Mouse (Mus musculus) neural tube, embryonic 11.5 days (tissue): ENCODE data around the gene Prok2. TPM values are rescaled to one million over a fixed set of nuclear protein-coding genes. Genes with fewer than 3 reads are reported as not detected.

Source experiments
- ATAC-seq: fragments of 200-750 bp; cut with Nextera tagmentation; 2 replicates; pipeline ENCODE4 v1.8.0; 2017; ENCODE audit warnings: moderate number of reproducible peaks, mild to moderate bottlenecking, moderate TSS enrichment, moderate library complexity; ENCODE audit not compliant: insufficient read depth, low FRiP score, low TSS enrichment
- DNase-seq: peaks from one replicate; pipeline ENCODE4 v3.0.0-alpha.2; 2015; ENCODE audit warnings: low spot score
- H3K27ac ChIP-seq: fragments of 300-500 bp; sonication (generic); 2 replicates; pipeline ENCODE4 v1.5.1; 2014; ENCODE audit warnings: low read depth, mild to moderate bottlenecking, low read length
- H3K27me3 ChIP-seq: fragments of 300-500 bp; sonication (generic); 2 replicates; pipeline ENCODE4 v1.6.1; 2014; ENCODE audit warnings: mild to moderate bottlenecking, low read length, mixed read lengths; ENCODE audit not compliant: control insufficient read depth, insufficient read depth
- H3K36me3 ChIP-seq: fragments of 300-500 bp; sonication (generic); 2 replicates; pipeline ENCODE4 v1.6.1; 2014; ENCODE audit warnings: mild to moderate bottlenecking, low read length, moderate library complexity, mixed read lengths; ENCODE audit not compliant: control insufficient read depth, insufficient read depth
- H3K4me1 ChIP-seq: fragments of 300-500 bp; sonication (generic); 2 replicates; pipeline ENCODE4 v1.6.1; 2014; ENCODE audit warnings: low read length, mixed read lengths; ENCODE audit not compliant: control insufficient read depth, insufficient read depth
- H3K4me2 ChIP-seq: fragments of 300-500 bp; sonication (generic); 2 replicates; pipeline ENCODE4 v1.6.1; 2014; ENCODE audit warnings: low read depth, mild to moderate bottlenecking, moderate library complexity
- H3K4me3 ChIP-seq: fragments of 300-500 bp; sonication (generic); 2 replicates; pipeline ENCODE4 v1.5.1; 2014; ENCODE audit warnings: low read depth, low read length
- H3K9ac ChIP-seq: fragments of 300-500 bp; sonication (generic); 2 replicates; pipeline ENCODE4 v1.6.1; 2014; ENCODE audit warnings: mild to moderate bottlenecking, low read length
- H3K9me3 ChIP-seq: fragments of 300-500 bp; sonication (generic); 2 replicates; pipeline ENCODE4 v1.6.1; 2016; ENCODE audit warnings: low read length; ENCODE audit not compliant: control insufficient read depth
- WGBS: fragments of 180-500 bp; shearing (Covaris S2); extraction: QIAGEN DNeasy Blood & Tissue Kit; methylation state at CpG from one replicate; pipeline ENCODE4 v1.1.7; 2014; 5-methylcytosine and 5-hydroxymethylcytosine counted together
- polyA plus RNA-seq: library from polyadenylated mRNA; unstranded; fragments of >200 nt; fragmentation: Nextera tagmentation; extraction: Ambion mirVana; gene quantifications from 2 replicates; pipeline ENCODE4 v1.2.1, GENCODE M21; 2014

The Prok2 gene
- polyA plus RNA-seq, result not detected in 2 replicates

- DNase-seq (peak; percentile 51), ATAC-seq (no peak)
- no peak within 1 kb of the TSS for H3K27ac ChIP-seq
- under 1% methylated on average over 54 of the region's 61 CpGs for WGBS
- H3K4me3 ChIP-seq, result peak within 1 kb of the TSS; percentile 54
- H3K36me3 ChIP-seq, result no peaks in the 10 kb centered on the region
- H3K27me3 ChIP-seq, result peaks cover 35% of the 10 kb centered on the region
- H3K9me3 ChIP-seq, result no peaks in the 10 kb centered on the region
- peak within 1 kb of the TSS; percentile 93 for H3K4me2 ChIP-seq
- H3K9ac ChIP-seq, result peak within 1 kb of the TSS; percentile 5
- no peaks in the 10 kb centered on the region for H3K4me1 ChIP-seq
Observed at GRCm38 (mm10) chr6:99725971-99726561, at the start of gene Prok2. Prok2 (minus strand) TSS chr6:99726392.

GRCm38 (mm10) chr6:99774680-99775079, 48.5 kb upstream of the Prok2 start:
- no peaks in the 10 kb centered on the region for H3K36me3 ChIP-seq
- H3K9me3 ChIP-seq, result no peaks in the 10 kb centered on the region
- no peaks in the 10 kb centered on the region for H3K4me1 ChIP-seq
- no peak for ATAC-seq
- no peak for DNase-seq
- 83% methylated on average over 10 of the region's 10 CpGs for WGBS
- no peak overlapping the region for H3K27ac ChIP-seq
- no peak overlapping the region for H3K9ac ChIP-seq
- H3K4me2 ChIP-seq, result no peak overlapping the region
- H3K27me3 ChIP-seq, result no peaks in the 10 kb centered on the region
- no peak overlapping the region for H3K4me3 ChIP-seq

DNA sequence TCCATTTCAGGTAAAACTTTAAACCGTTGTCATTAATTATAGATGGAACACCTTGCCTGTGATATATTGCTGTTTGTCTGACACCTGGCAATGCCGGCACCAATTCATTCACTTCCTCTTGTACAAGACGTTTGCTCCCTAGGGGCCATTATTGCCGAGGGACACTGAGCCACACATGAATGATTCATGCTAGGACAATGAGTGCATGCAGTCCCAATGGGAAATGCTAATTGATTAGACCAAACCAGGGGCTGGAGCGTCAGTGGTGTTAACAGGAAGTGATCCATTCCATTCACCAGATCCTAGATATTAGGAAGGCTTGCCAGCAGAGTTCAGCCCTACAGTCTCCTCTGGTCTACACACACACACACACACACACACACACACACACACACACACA, 42.3 kb upstream of the Prok2 start:
- Histone ChIP-seq H3K9me3 (no peaks in the 10 kb centered on the region), H3K27ac (no peak overlapping the region), H3K36me3 (no peaks in the 10 kb centered on the region), H3K27me3 (no peaks in the 10 kb centered on the region), H3K4me2 (no peak overlapping the region), H3K9ac (no peak overlapping the region), H3K4me3 (no peak overlapping the region), H3K4me1 (no peaks in the 10 kb centered on the region)
- 39% methylated on average over 5 of the region's 5 CpGs for WGBS
- ATAC-seq, result no peak
- DNase-seq, result peak; percentile 16

DNA sequence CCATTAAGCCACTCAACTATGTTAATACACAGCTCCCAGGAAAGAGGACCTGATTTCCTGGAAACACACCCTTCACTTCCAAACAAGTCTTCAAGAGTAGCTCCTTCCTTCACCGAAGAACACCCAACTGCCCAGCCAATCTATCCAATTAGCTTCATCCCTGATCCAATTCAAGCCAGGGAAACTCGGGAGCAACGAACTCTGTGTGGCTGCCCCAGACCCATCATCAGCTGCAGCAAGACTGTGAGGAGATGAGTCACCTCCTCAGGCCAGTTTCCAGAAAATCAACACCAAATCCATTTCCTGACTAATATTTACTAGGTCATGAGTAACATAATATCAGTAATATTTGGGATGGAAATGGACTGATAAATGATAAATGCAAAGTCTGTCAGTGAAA, 38.7 kb upstream of the Prok2 start:
- WGBS, result 94% methylated on average over 3 of the region's 3 CpGs
- no peak for ATAC-seq

GRCm38 (mm10) chr6:99762069-99762985, 36.1 kb upstream of the Prok2 start:
- DNase-seq, result no peak
- no peak for ATAC-seq
- no peak overlapping the region for H3K27ac ChIP-seq
- H3K9me3 ChIP-seq, result no peaks in the 10 kb centered on the region
- no peak overlapping the region for H3K4me3 ChIP-seq
- no peak overlapping the region for H3K9ac ChIP-seq
- 58% methylated on average over 14 of the region's 14 CpGs for WGBS
- H3K27me3 ChIP-seq, result no peaks in the 10 kb centered on the region
- H3K36me3 ChIP-seq, result no peaks in the 10 kb centered on the region
- no peaks in the 10 kb centered on the region for H3K4me1 ChIP-seq
- H3K4me2 ChIP-seq, result no peak overlapping the region

More for the DNA sequence above, 38.7 kb upstream of the Prok2 start:
- Histone ChIP-seq H3K27ac (no peak overlapping the region), H3K9me3 (no peaks in the 10 kb centered on the region), H3K4me1 (no peaks in the 10 kb centered on the region), H3K36me3 (no peaks in the 10 kb centered on the region), H3K4me2 (no peak overlapping the region), H3K4me3 (no peak overlapping the region), H3K9ac (no peak overlapping the region), H3K27me3 (no peaks in the 10 kb centered on the region)
- no peak for DNase-seq

GRCm38 (mm10) chr6:99756105-99756504, 29.9 kb upstream of the Prok2 start:
- Histone ChIP-seq H3K4me3 (no peak overlapping the region), H3K27me3 (no peaks in the 10 kb centered on the region), H3K4me2 (no peak overlapping the region), H3K27ac (no peak overlapping the region), H3K9me3 (no peaks in the 10 kb centered on the region), H3K9ac (no peak overlapping the region), H3K36me3 (no peaks in the 10 kb centered on the region), H3K4me1 (no peaks in the 10 kb centered on the region)
- 87% methylated on average over 9 of the region's 9 CpGs for WGBS
- DNase-seq (no peak), ATAC-seq (no peak)

DNA sequence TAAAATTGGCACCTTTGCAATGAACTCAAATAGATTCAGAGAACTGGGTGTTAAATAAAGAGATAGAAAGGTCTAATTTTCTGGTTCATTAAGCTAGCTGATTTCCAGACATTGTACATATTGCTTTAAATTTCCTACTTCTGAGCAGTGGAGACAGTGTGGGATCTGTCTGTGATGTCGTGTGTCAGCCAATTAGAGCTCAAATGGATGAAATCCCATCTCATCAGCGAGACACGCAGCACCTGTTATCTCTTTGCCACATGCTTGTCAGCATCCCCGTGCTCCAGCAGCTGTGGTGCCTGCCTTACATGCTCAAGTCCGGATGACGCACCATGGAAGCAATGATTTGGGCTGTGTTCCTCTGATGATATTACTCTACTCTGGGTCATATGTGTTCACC, 25.1 kb upstream of the Prok2 start:
- H3K4me3 ChIP-seq, result no peak overlapping the region
- no peak overlapping the region for H3K9ac ChIP-seq
- H3K9me3 ChIP-seq, result no peaks in the 10 kb centered on the region
- no peaks in the 10 kb centered on the region for H3K27me3 ChIP-seq
- no peak for DNase-seq
- no peak for ATAC-seq
- H3K4me2 ChIP-seq, result no peak overlapping the region
- H3K36me3 ChIP-seq, result no peaks in the 10 kb centered on the region
- H3K4me1 ChIP-seq, result no peaks in the 10 kb centered on the region
- H3K27ac ChIP-seq, result no peak overlapping the region
- 74% methylated on average over 6 of the region's 6 CpGs for WGBS

DNA sequence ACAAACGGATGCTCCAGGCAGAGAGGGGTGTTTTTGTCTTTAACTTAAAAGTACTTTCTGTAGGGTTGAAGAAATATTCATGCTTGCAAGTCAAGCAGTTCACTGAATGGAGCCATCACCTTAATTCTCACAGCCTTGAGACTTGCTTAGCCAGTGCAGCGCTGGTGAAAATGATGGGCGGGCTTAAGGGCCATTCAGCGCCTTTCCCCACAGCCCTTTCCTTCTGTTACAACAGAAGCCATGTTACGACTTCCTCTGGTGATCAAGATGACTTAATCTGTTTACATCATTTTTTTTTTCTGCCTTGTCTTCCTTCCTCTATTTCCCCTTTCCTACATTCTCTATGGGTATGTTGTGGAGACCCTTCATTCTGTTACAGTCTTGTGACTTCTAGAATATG, 20.1 kb upstream of the Prok2 start:
- no peaks in the 10 kb centered on the region for H3K27me3 ChIP-seq
- no peak for DNase-seq
- no peaks in the 10 kb centered on the region for H3K4me1 ChIP-seq
- H3K4me2 ChIP-seq, result no peak overlapping the region
- ATAC-seq, result no peak
- no peaks in the 10 kb centered on the region for H3K36me3 ChIP-seq
- H3K4me3 ChIP-seq, result no peak overlapping the region
- 85% methylated on average over 5 of the region's 5 CpGs for WGBS
- no peak overlapping the region for H3K27ac ChIP-seq
- H3K9me3 ChIP-seq, result no peaks in the 10 kb centered on the region
- no peak overlapping the region for H3K9ac ChIP-seq

DNA sequence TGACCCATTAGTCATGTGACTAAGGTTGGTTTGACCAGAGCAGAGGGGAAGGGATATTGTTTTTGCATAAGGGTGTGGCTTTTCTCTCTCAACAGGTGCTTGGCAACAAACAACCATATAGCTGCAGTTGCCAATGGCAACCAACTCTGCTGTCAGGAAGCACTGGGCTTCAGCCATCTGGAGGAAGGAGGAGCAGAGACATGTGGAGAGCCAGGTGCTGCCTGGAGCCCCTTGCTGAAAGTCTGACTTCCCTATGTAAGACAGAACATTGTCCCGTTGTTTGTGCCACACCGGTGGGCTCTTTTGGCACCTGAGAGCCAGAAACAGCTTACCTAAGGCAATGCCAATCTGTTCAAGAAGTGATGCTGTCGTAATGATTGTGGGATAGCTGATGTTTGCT, 16.7 kb upstream of the Prok2 start:
- no peak for ATAC-seq
- H3K4me2 ChIP-seq, result no peak overlapping the region
- H3K4me1 ChIP-seq, result no peaks in the 10 kb centered on the region
- DNase-seq, result no peak
- no peaks in the 10 kb centered on the region for H3K9me3 ChIP-seq
- no peak overlapping the region for H3K9ac ChIP-seq
- no peaks in the 10 kb centered on the region for H3K27me3 ChIP-seq
- no peaks in the 10 kb centered on the region for H3K36me3 ChIP-seq
- no peak overlapping the region for H3K4me3 ChIP-seq
- 82% methylated on average over 3 of the region's 3 CpGs for WGBS
- H3K27ac ChIP-seq, result no peak overlapping the region
